Mouse (Mus musculus) stomach, postnatal 0 days (tissue): ENCODE measurements around the gene Nop16.

Source experiments
- CTCF ChIP-seq: IDR thresholded peaks from 2 replicates; pipeline ENCODE4 v1.5.1; 2016; ENCODE audit warnings: antibody characterized with exemption, low read depth, mild to moderate bottlenecking, moderate library complexity
- EP300 ChIP-seq: optimal IDR thresholded peaks from 2 replicates; pipeline ENCODE3; 2016; ENCODE audit warnings: antibody characterized with exemption

DNA sequence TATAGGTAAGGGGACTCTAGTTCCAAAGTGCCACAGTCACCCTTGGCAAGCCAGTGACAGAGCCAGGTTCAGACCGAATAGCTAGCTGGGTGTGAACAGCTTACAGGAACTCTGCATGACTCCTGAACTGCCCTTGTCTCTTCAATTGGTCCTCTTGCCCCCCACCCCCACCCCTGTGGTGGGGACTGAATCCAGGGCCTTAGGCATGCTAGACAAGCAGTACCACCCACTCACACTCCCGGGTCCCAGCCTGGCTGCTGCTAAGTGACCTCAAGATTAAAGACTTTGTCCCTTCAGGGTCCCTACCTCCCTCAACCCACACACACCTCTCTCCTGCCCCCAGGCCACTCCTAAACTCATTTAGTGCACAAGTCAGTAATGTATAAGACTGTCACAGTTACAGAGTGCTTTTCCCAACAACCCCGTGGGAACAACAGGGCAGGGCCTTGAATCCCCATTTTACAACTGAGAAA lies 12.8 kb upstream of the Nop16 start:
- TF ChIP-seq CTCF (no peak), EP300 (no peak)
